Mouse (Mus musculus): Measurements from ENCODE around the gene Anks3. TPM values are rescaled to one million over a fixed set of nuclear protein-coding genes. Genes with fewer than 3 reads are reported as not detected.

Gene Anks3
- total and polyA plus RNA-seq, 3 experiments, result 17.5 to 36.6 (median 24.4) TPM

DNA sequence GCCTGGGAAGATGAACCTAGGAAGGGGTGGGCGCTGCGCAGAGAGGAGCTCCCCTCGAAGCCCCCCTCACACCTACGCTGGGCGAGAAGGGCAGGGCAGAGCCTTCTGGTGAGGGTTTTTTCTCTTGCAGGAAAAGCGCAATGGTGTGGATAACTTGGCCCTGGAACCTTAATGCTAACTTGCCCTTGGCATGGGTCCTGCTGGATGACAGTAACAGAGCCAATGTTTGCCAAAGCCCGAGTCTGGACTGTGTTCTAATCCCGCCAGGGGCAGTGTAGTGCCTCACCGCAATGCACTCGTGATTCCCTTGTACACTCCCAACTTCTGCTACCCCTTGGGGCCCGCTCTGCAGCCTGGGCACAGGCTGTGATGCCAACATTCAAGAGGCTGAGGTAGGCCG lies 44.1 kb upstream of the Anks3 start:
- TF ChIP-seq CTCF (IDR thresholded peaks at IDR 0.05; ENCODE audit: low read depth, low read length) (no peak), GATA2 (IDR thresholded peaks at IDR 0.05; ENCODE audit: borderline replicate concordance, low read depth, low read length) (no peak), GATA1 (IDR thresholded peaks at IDR 0.05; ENCODE audit: borderline replicate concordance, low read length) (no peak), POLR2AphosphoS5 (IDR thresholded peaks at IDR 0.05; ENCODE audit: insufficient replicate concordance, low read depth, low read length) (no peak), TAL1 (conservative IDR thresholded peaks at IDR 0.05; ENCODE audit: low read depth, low read length) (no peak)
- no peak overlapping the region for H3K4me3 ChIP-seq (ENCODE audit: low read depth, low read length)
- peaks cover 8% of the 10 kb centered on the region; the same call in 1 of the 2 replicates for H3K27me3 ChIP-seq (ENCODE audit: insufficient read depth, low read length)
- no peak for DNase-seq (ENCODE audit: low spot score)
- no peaks in the 10 kb centered on the region for H3K9me3 ChIP-seq (replicated peaks)
- no peak for ATAC-seq (ENCODE audit: extremely low read depth, insufficient number of reproducible peaks, low FRiP score, poor library complexity, severe bottlenecking)
- peaks cover 32% of the 10 kb centered on the region for H3K4me1 ChIP-seq (ENCODE audit: insufficient read depth, low read depth, low read length)
- peaks cover 40% of the 10 kb centered on the region for H3K36me3 ChIP-seq (replicated peaks)

GRCm38 (mm10) chr16:5007492-5007891 lies 43.5 kb upstream of the Anks3 start:
- Histone ChIP-seq H3K4me1 (ENCODE audit: insufficient read depth, low read depth, low read length) (peaks cover 26% of the 10 kb centered on the region), H3K4me3 (ENCODE audit: low read depth, low read length) (no peak overlapping the region), H3K9me3 (replicated peaks) (no peaks in the 10 kb centered on the region), H3K36me3 (replicated peaks) (peaks cover 40% of the 10 kb centered on the region), H3K27me3 (ENCODE audit: insufficient read depth, low read length) (peaks cover 8% of the 10 kb centered on the region; the same call in 1 of the 2 replicates)
- no peak for DNase-seq (ENCODE audit: low spot score)
- ATAC-seq (ENCODE audit: extremely low read depth, insufficient number of reproducible peaks, low FRiP score, poor library complexity, severe bottlenecking), result no peak
- TF ChIP-seq CTCF (IDR thresholded peaks at IDR 0.05; ENCODE audit: low read depth, low read length) (no peak), TAL1 (conservative IDR thresholded peaks at IDR 0.05; ENCODE audit: low read depth, low read length) (no peak), GATA2 (IDR thresholded peaks at IDR 0.05; ENCODE audit: borderline replicate concordance, low read depth, low read length) (no peak), POLR2AphosphoS5 (IDR thresholded peaks at IDR 0.05; ENCODE audit: insufficient replicate concordance, low read depth, low read length) (no peak), GATA1 (IDR thresholded peaks at IDR 0.05; ENCODE audit: borderline replicate concordance, low read length) (no peak)

DNA sequence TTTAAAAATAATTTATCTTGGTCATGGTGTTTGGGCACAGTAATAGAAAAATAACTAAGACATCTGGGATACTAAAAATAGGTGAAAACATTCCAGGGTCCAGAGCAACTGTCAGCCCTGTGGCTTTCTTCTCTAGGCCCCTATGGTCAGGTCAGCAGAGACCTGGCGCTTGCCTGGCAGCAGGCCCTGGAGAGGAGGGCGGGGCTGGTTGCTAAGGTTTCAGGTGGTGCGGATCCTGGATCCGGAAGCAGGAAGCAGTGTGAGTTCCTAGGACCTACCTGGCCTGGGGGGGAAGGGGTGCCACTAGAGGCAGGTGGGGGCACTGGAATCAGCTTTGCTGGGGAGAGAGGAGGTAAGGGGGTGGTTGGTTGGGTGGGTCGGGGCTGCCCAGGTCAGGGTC lies 43.1 kb upstream of the Anks3 start, which contains the start of gene Smim22:
Smim22 (plus strand) TSS at position 222 of the 400 bp plus-strand sequence.
- no peak for ATAC-seq (ENCODE audit: extremely low read depth, insufficient number of reproducible peaks, low FRiP score, poor library complexity, severe bottlenecking)
- no peak for DNase-seq (ENCODE audit: low spot score)
- Histone ChIP-seq H3K4me3 (ENCODE audit: low read depth, low read length) (no peak within 1 kb of the TSS), H3K27me3 (ENCODE audit: insufficient read depth, low read length) (peaks cover 8% of the 10 kb centered on the region; the same call in 1 of the 2 replicates), H3K4me1 (ENCODE audit: insufficient read depth, low read depth, low read length) (peaks cover 22% of the 10 kb centered on the region), H3K36me3 (replicated peaks) (peaks cover 39% of the 10 kb centered on the region), H3K9me3 (replicated peaks) (no peaks in the 10 kb centered on the region)
- no peak for TF ChIP-seq TAL1 (conservative IDR thresholded peaks at IDR 0.05; ENCODE audit: low read depth, low read length)
- TF ChIP-seq GATA1 (IDR thresholded peaks at IDR 0.05; ENCODE audit: borderline replicate concordance, low read length), result no peak
- no peak for TF ChIP-seq CTCF (IDR thresholded peaks at IDR 0.05; ENCODE audit: low read depth, low read length)
- TF ChIP-seq POLR2AphosphoS5 (IDR thresholded peaks at IDR 0.05; ENCODE audit: insufficient replicate concordance, low read depth, low read length), result no peak
- no peak for TF ChIP-seq GATA2 (IDR thresholded peaks at IDR 0.05; ENCODE audit: borderline replicate concordance, low read depth, low read length)

DNA sequence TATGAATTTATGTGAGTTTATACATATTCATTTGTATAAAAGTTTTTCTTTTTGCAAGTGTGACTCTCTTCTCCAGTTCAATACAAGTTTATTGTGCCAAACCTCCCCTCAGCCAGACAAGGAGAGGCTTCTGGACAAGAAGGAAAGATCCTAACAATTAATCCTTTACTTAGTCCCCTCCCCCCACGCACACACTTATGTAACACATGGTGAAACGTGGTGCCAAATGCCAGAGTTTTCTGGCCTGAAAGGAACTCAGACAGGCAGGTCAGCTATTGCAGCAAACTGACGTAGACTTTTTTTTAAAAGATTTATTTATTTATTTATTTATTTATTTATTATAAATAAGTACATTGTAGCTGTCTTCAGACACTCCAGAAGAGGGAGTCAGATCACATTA lies 36.6 kb upstream of the Anks3 start:
- TF ChIP-seq GATA2 (IDR thresholded peaks at IDR 0.05; ENCODE audit: borderline replicate concordance, low read depth, low read length), result no peak
- no peak for TF ChIP-seq TAL1 (conservative IDR thresholded peaks at IDR 0.05; ENCODE audit: low read depth, low read length)
- no peak for TF ChIP-seq GATA1 (IDR thresholded peaks at IDR 0.05; ENCODE audit: borderline replicate concordance, low read length)
- no peak for TF ChIP-seq CTCF (IDR thresholded peaks at IDR 0.05; ENCODE audit: low read depth, low read length)
- TF ChIP-seq POLR2AphosphoS5 (IDR thresholded peaks at IDR 0.05; ENCODE audit: insufficient replicate concordance, low read depth, low read length), result no peak
- peaks cover 27% of the 10 kb centered on the region for H3K27me3 ChIP-seq (ENCODE audit: insufficient read depth, low read length)
- ATAC-seq (ENCODE audit: extremely low read depth, insufficient number of reproducible peaks, low FRiP score, poor library complexity, severe bottlenecking) (no peak), DNase-seq (ENCODE audit: low spot score) (no peak)
- no peaks in the 10 kb centered on the region for H3K4me1 ChIP-seq (ENCODE audit: insufficient read depth, low read depth, low read length)
- no peaks in the 10 kb centered on the region for H3K36me3 ChIP-seq (replicated peaks)
- no peak overlapping the region for H3K4me3 ChIP-seq (ENCODE audit: low read depth, low read length)
- no peaks in the 10 kb centered on the region for H3K9me3 ChIP-seq (replicated peaks)

GRCm38 (mm10) chr16:4998984-4999383 lies 35.0 kb upstream of the Anks3 start:
- Histone ChIP-seq H3K27me3 (ENCODE audit: insufficient read depth, low read length) (peaks cover 27% of the 10 kb centered on the region), H3K4me1 (ENCODE audit: insufficient read depth, low read depth, low read length) (no peaks in the 10 kb centered on the region), H3K36me3 (replicated peaks) (no peaks in the 10 kb centered on the region), H3K9me3 (replicated peaks) (no peaks in the 10 kb centered on the region), H3K4me3 (ENCODE audit: low read depth, low read length) (no peak overlapping the region)
- TF ChIP-seq CTCF (IDR thresholded peaks at IDR 0.05; ENCODE audit: low read depth, low read length) (no peak), POLR2AphosphoS5 (IDR thresholded peaks at IDR 0.05; ENCODE audit: insufficient replicate concordance, low read depth, low read length) (no peak), TAL1 (conservative IDR thresholded peaks at IDR 0.05; ENCODE audit: low read depth, low read length) (no peak), GATA2 (IDR thresholded peaks at IDR 0.05; ENCODE audit: borderline replicate concordance, low read depth, low read length) (no peak), GATA1 (IDR thresholded peaks at IDR 0.05; ENCODE audit: borderline replicate concordance, low read length) (no peak)
- ATAC-seq (ENCODE audit: extremely low read depth, insufficient number of reproducible peaks, low FRiP score, poor library complexity, severe bottlenecking), result no peak
- no peak for DNase-seq (ENCODE audit: low spot score)

DNA sequence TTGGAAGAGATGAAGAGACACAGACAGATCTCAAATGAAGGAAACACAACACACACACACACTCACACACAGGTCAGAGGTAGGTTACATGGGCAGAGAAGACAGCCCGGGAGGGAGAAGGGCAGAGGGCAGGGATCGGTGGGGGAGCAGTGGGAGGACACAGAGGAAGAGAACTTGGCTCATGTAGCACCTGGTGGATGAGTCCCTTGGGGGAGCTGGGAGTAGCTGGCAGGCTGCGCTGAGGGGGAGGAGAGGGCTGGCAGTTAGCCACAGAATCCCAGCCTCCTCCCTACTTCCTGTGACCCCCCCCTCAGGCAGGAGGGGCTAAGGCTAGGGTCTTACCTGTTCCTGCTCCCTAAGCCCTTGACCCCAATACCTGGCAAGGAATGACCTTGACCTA lies 33.5 kb upstream of the Anks3 start, which contains the start of gene Sept12:
Sept12 (minus strand) TSS at position 300 of the 400 bp plus-strand sequence.
- Histone ChIP-seq H3K36me3 (replicated peaks) (no peaks in the 10 kb centered on the region), H3K9me3 (replicated peaks) (no peaks in the 10 kb centered on the region), H3K4me1 (ENCODE audit: insufficient read depth, low read depth, low read length) (no peaks in the 10 kb centered on the region; the same call in 1 of the 2 replicates), H3K27me3 (ENCODE audit: insufficient read depth, low read length) (peaks cover 30% of the 10 kb centered on the region), H3K4me3 (ENCODE audit: low read depth, low read length) (no peak within 1 kb of the TSS)
- DNase-seq (ENCODE audit: low spot score) (no peak), ATAC-seq (ENCODE audit: extremely low read depth, insufficient number of reproducible peaks, low FRiP score, poor library complexity, severe bottlenecking) (no peak)
- no peak for TF ChIP-seq TAL1 (conservative IDR thresholded peaks at IDR 0.05; ENCODE audit: low read depth, low read length)
- no peak for TF ChIP-seq POLR2AphosphoS5 (IDR thresholded peaks at IDR 0.05; ENCODE audit: insufficient replicate concordance, low read depth, low read length)
- TF ChIP-seq CTCF (IDR thresholded peaks at IDR 0.05; ENCODE audit: low read depth, low read length), result no peak
- no peak for TF ChIP-seq GATA1 (IDR thresholded peaks at IDR 0.05; ENCODE audit: borderline replicate concordance, low read length)

All from G1E (cell line).